Mouse (Mus musculus): Measurements from ENCODE around the gene Trip12. TPM values are rescaled to one million over a fixed set of nuclear protein-coding genes. Genes with fewer than 3 reads are reported as not detected.

Trip12 gene
- polyA plus RNA-seq, 1 experiment from 2014 or later = 53.6 TPM

GRCm38 (mm10) chr1:84694688-84695474, 145.4 kb downstream of the Trip12 start:
- no peaks in the 10 kb centered on the region for H3K36me3 ChIP-seq
- ATAC-seq = 0 out of 2 replicates have a peak, but pooled peaks have one; percentile 32
- H3K4me1 ChIP-seq = no peaks in the 10 kb centered on the region
- 15% methylated on average over 26 of the region's 26 CpGs for WGBS (ENCODE audit: insufficient replicate concordance)
- no peak overlapping the region for H3K27ac ChIP-seq
- peaks cover 37% of the 10 kb centered on the region for H3K27me3 ChIP-seq (replicated peaks)
- peak overlapping the region; percentile 44; the same call in 1 of the 2 replicates for H3K4me3 ChIP-seq
- peak overlapping the region; percentile 66 for H3K4me2 ChIP-seq
- no peak overlapping the region for H3K9ac ChIP-seq
- H3K9me3 ChIP-seq (replicated peaks) = no peaks in the 10 kb centered on the region

GRCm38 (mm10) chr1:84677910-84678309, 162.4 kb downstream of the Trip12 start:
- no peaks in the 10 kb centered on the region; the same call in 1 of the 2 replicates for H3K9me3 ChIP-seq (replicated peaks)
- no peak overlapping the region for H3K4me2 ChIP-seq
- H3K36me3 ChIP-seq = no peaks in the 10 kb centered on the region
- H3K9ac ChIP-seq = no peak overlapping the region
- WGBS (ENCODE audit: insufficient replicate concordance) = 56% methylated on average over 4 of the region's 4 CpGs
- H3K27ac ChIP-seq = no peak overlapping the region
- no peak overlapping the region for H3K4me3 ChIP-seq
- no peaks in the 10 kb centered on the region for H3K27me3 ChIP-seq (replicated peaks)
- H3K4me1 ChIP-seq = no peaks in the 10 kb centered on the region
- ATAC-seq = no peak

Small RNA genes lying within 50 kb of the gene (microRNA-seq; reads per million reads assigned to microRNA genes)
- gene Mir5126 = 8.1 reads per million, percentile 18 among the genes with 10 or more reads in this experiment

Other genes starting within 250 kb of the Trip12 start
- gene Dner, start 144.3 kb downstream of the Trip12 start, polyA plus RNA-seq (2016; fragmentation: Nextera tagmentation; extraction: Ambion mirVana) = 0.06 and 0.08 TPM in 2 replicates
- gene Fbxo36, start 675 bp downstream of the Trip12 start, polyA plus RNA-seq (2016; fragmentation: Nextera tagmentation; extraction: Ambion mirVana) = 8.5 and 9.8 TPM in 2 replicates
- gene Slc16a14, start 94.6 kb upstream of the Trip12 start, polyA plus RNA-seq (2016; fragmentation: Nextera tagmentation; extraction: Ambion mirVana) = 0.05 TPM in 1 of 2 replicates, not detected in the other